Mouse (Mus musculus): Measurements from ENCODE around the gene Ppia. TPM values are rescaled to one million over a fixed set of nuclear protein-coding genes. Genes with fewer than 3 reads are reported as not detected.

Gene Ppia
- polyA plus RNA-seq, 1 experiment, result 137 TPM

DNA sequence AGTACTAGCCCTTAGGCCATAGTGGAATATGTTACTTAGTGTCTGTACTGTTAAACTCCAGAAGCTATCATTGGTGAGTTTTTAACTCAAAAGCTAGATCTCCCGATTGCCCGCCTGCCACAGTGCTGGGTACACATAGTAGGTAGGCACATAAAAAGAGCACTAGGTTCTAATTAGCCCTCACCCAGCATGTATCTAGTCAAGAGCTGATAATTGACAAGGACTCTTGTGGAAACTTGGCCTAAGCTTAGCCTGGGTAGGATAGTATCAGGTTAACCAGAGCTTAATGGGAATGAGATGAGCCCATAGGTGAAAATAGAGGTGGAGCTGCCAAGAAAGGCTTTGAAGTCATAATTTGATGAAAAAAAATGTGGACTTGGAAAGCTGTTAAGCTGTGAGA lies 1.8 kb downstream of the Ppia start:
- TF ChIP-seq GATA1 (IDR thresholded peaks at IDR 0.05; ENCODE audit: low read length), result no peak

DNA sequence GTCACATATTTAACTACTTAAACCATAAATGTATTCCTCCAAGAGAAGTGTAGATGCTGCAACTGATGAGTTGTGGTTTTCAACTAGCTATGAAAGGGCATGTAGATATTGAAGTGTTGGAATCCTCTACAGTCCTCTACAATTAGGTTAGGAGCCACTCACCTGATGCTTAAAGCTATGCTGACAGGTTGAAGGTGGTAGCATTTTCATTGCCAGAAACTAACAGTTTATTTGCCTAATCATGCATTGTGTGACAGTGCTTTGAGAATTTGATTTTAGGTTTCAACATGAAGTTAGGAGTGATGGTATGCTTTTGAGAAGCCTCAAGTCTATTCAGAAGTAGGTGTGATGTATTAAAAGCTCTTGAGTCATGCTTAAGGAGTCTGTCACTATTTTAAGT lies 2.2 kb downstream of the Ppia start:
- TF ChIP-seq GATA1 (IDR thresholded peaks at IDR 0.05; ENCODE audit: low read length), result no peak

DNA sequence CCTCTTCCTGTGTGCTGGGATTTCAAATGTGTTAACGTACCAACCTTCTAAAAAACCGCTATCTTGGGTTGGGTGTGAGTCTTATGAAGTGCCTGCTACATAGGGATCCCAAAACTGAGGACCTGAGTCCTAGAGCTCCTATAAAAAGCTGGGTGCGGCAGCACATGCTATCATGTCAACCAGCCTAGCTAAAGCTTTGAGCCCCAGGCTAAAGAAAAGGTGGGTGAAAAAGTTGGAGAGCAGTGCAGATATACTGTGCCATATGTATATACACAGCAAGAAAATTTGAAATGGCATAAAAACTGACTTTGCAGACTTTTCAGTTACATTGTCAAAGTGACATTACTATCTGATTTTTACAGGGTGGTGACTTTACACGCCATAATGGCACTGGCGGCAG lies 3.5 kb downstream of the Ppia start:
- no peak for TF ChIP-seq GATA1 (IDR thresholded peaks at IDR 0.05; ENCODE audit: low read length)

DNA sequence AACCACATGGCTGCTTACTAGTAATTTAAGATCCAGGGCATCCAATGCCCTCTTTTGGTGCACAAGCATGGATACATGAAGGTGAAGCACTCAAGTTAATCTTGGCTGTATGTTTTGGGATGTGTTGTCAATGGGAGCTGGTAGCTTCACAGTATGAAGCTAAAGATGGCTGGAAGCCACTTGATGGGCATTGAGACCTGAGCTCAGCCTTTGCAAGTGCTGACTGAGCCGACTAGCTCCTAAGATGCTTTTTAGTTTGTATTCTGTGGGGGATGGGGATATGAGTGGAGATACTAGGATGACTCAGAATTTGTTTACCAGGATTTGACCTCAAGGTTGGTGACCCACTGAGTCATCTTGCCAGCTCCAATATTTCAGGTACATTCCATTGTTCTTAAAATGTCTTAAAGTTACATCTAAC lies 5.0 kb downstream of the Ppia start:
- TF ChIP-seq GATA1 (IDR thresholded peaks at IDR 0.05; ENCODE audit: low read length), result no peak

DNA sequence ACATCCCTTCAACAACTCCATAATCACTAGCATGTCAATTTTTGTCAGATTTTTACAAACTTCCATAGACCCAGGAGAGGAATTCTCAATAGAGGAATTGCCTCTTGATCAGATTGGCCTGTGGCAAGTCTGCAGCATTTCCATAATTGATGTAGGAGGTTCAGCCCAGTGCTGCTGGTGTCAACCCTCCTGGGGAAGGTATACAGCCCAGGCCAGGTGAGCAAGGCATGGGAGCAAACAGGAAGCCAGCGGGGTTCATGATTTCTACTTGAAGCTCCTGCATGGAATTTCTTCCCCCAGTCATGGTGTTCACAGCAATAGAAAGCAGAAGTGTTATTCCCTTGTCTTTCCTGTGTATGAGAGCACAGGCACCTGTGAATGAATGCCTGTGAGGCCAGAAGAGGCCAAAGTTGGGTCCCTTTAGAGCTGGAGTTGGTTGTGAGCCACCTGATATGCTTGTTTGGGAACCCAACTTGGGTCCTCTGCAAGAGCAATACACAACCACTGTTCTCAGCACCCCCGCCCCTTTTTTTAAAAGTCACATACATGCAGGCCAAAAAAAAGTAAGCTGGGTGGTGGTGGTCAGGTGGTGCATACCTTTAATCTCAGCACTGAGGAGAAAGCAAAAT lies 5.6 kb downstream of the Ppia start:
- no peak for TF ChIP-seq GATA1 (IDR thresholded peaks at IDR 0.05; ENCODE audit: low read length)

DNA sequence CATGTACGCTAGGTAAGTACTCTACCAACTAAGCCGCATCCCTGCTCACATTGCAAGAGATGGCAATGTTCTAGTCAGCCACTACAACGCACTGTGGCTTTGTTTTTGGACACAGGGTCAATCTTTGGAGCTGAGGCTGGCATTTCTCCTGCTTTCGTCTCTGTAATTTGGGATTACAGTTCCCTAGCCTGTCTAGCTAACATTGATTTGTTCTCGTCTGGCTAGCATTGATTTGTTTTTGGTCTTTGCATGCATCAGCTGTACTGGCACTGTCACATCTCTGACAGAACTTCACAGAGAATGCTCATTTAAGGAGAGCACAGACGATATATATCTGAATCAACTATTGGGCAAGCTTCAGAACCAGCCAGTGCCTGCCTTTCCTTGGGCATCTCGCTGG lies 14.9 kb downstream of the Ppia start:
- TF ChIP-seq GATA1 (IDR thresholded peaks at IDR 0.05; ENCODE audit: low read length), result no peak

DNA sequence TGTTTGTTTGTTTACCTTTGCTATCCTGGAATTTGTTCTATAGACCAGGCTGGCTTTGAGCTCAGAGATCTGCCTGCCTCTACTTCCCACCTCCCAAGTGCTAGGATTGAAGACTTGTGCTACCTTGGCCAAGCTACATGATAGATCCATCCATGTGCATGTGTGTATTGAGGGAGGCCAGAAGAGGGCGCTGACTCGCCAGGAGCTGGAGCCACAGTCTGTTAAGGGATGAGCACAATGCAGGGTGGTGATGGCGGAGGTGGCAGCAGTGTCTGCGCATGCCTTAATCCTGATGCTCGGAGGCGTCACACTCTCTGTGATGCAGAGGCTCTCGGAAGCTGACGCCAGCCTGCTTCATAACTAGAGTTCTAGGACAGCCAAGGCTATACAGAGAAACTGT lies 21.2 kb downstream of the Ppia start:
- no peak for TF ChIP-seq GATA1 (IDR thresholded peaks at IDR 0.05; ENCODE audit: low read length)

DNA sequence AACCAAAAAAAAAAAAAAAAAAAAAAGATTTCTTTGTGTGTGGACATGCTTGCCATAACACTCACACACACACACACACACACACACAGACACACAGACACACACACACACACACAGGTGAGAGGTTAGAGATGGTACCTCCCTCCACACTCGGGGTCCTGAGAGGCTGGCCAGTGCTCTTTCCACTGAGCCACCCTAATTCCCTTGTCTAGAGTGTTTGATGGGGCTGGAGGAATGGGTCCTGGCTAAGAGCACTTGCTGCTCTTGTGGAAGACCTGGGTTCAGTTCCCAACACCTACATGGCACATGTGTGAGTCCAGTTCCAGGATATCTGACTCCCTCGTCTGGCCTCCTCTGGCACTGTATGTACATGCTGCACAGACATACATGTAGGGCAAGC lies 22.4 kb downstream of the Ppia start:
- no peak for TF ChIP-seq GATA1 (IDR thresholded peaks at IDR 0.05; ENCODE audit: low read length)

DNA sequence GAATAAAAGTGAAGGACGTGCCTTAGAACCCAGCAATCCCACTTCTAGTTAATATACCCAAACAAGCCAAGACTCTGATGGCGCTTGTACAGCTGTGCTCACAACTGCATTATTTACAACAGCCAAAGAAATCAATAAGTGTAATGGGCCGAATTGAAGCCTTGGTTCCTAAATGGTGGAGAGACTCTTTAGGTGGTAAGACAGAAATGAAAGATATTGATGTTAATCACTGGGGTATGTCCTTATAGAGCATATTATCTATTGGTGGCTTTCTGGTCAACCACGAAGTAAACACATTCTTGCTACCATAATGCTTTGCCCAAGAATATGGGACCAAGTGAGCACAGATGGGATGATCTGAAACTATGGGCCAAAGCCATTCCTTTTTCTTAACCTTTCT lies 24.9 kb downstream of the Ppia start:
- no peak for TF ChIP-seq GATA1 (IDR thresholded peaks at IDR 0.05; ENCODE audit: low read length)

DNA sequence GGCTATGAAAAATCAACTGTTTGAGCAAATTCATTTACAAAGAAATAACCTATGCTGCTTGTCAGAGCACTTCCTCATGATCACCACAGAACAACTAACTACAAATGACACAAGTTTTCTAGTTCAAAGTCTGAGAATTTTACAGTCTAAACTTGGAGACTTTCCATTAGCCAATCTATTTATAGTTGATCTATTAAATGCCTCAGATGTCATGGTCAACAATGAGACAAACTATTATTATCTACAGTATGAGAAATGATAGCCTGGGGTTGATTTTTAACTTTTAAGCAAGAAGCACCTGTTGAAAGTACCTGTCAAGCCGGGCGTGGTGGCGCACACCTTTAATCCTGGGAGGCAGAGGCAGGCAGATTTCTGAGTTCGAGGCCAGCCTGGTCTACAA lies 27.3 kb downstream of the Ppia start:
- no peak for TF ChIP-seq GATA1 (IDR thresholded peaks at IDR 0.05; ENCODE audit: low read length)

DNA sequence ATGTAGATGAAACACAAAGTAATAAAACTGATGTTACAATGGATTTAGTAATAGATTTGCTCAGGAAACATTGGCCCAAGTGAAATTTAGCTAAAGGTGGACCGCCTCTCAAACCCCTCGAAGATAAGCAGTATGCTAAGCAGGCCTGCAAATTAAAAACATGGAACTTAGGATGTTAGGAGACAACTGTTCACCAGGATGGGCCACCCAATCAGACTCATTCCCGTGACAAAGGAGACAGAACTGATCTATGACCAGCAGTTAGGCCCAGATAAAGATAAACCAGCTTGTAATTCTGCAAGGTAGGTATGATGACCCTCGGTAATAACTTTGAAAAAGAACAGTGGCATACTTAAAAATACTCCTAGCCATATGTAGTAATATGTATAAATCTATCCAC lies 27.9 kb downstream of the Ppia start:
- TF ChIP-seq GATA1 (IDR thresholded peaks at IDR 0.05; ENCODE audit: low read length), result no peak

DNA sequence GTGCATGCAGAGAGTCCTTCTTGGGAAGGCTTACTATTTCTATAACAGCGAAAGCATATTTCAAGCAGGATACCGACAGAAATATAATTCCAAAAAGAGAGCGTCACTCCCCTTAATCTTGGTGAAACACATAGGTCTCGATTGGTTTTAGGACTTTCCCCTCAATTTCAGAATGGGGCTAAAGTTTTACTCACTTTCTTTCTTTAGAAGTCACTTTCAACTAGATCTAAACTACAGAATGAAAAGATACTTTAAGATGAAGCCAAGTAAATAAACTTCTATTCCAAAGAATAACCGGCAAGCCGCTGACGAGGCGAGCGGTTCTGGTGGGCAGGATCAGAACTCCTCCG lies 28.5 kb downstream of the Ppia start:
- TF ChIP-seq GATA1 (IDR thresholded peaks at IDR 0.05; ENCODE audit: low read length), result no peak

DNA sequence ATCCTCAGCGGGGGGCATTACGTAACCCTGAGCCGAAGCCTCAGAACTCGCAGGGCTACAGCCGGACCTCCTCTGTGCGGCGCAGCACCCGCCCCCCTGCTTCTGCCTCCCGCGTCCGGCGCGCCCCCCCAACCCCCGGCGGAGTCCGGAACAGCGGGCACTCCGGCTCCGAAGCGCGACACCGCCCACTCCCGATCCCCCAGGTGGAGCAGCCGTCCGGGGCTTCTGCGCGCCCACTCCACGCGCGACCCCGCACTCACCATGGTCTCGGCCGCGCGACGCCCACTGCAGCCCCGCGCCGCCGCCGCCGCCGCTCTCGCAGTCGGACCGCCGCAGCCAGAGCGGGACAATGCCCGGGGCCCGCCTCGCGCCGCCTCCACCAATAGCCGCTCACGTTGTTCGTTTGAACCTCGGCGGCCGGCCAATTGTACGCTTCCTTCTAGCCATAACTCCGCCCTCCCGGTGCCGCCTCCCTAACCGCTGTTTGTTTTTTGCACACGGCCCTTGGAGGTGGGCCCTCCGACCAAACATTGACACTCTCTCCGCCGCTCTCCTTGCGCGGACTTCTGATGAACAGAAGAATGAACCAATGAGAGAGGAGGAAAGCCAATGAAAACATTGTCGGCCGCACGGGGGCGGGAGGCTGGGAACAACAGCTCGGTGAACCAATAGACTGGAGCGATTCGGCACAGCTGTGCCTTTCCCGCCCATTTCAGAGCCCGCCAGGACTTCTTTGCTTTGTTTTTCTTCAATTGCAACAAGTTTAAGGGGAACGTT lies 29.0 kb downstream of the Ppia start, which contains the start of gene H2afv:
Gene H2afv, minus strand, starts transcription at position 367 of the 777 bp plus-strand sequence.
- no peak for TF ChIP-seq GATA1 (IDR thresholded peaks at IDR 0.05; ENCODE audit: low read length)

DNA sequence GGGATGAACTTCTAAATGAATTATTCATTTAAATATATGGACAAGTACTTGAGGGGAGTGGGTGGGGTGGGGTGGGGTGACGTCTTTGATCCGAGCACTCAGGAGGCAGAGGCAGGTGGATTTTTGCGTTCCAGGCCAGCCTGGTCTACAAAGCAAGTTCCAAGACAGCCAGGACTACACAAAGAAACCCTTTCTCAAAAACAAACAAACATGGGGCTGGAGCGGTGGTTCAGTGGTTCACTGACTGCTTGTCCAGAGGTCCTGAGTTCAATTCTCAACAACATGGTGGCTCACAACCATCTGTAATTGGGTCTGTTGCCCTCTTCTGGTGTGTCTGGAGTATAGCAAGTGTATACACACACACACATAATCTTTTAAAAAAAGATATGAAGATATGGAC lies 30.2 kb downstream of the Ppia start:
- TF ChIP-seq GATA1 (IDR thresholded peaks at IDR 0.05; ENCODE audit: low read length), result no peak

DNA sequence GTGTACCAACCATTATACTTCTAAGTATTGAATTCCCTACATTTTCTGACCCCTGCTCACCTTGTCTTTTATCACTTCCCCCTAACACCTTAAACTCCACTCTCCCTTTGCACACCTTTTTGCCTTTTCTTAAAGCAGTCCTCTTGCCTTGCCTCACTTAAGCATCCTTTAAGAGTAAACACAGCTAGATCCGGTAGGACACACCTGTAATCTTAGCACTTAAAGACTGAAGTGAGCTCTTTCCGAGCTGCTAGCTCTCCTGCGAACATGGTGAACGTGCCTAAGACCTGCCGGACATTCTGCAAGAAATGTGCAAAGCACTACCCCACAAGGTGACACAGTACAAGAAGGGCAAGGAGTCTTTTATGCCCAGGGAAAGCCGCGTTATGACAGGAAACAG lies 30.7 kb downstream of the Ppia start:
- no peak for TF ChIP-seq GATA1 (IDR thresholded peaks at IDR 0.05; ENCODE audit: low read length)

DNA sequence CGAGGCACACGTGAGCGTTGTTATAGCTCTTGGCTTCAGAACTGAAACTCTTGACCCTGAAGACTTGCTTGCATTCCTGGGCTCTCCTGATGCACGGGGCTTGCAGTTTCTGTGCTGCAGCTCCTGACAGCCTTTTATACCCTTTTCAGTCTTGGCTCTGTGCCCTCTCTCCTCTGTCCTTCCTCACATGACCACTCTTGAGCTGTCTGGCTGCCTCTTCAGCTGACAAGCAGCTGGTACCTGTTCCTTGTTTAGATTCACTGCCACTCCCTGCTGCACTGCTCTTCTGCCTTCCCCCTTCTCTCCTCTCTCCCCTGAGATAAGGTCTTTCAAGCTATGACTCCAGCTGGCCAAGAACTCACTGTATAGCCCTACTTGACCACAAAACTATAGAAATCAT lies 32.2 kb downstream of the Ppia start:
- TF ChIP-seq GATA1 (IDR thresholded peaks at IDR 0.05; ENCODE audit: low read length), result no peak

DNA sequence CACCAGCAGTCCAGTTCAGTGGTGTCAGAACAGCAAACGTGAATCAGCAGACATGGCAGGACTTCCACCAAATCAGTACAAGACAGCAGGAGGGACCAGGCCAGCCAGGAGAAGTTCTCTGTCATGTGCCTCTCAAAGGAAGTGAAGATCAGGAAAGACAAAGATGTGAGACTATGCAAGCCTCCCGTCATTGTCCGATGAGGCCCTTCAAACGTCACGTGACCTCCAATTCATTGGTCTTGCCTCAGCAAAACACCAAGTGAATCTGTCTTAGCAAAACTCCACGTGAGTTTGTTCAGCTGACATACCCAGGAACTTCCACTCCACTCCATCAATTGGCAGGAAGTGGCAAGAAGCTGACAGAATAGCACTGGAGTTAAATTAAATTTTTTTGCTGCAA lies 40.8 kb downstream of the Ppia start:
- no peak for TF ChIP-seq GATA1 (IDR thresholded peaks at IDR 0.05; ENCODE audit: low read length)
